Mouse (Mus musculus): Measurements from ENCODE around the gene Ypel1.

The Ypel1 gene

DNA sequence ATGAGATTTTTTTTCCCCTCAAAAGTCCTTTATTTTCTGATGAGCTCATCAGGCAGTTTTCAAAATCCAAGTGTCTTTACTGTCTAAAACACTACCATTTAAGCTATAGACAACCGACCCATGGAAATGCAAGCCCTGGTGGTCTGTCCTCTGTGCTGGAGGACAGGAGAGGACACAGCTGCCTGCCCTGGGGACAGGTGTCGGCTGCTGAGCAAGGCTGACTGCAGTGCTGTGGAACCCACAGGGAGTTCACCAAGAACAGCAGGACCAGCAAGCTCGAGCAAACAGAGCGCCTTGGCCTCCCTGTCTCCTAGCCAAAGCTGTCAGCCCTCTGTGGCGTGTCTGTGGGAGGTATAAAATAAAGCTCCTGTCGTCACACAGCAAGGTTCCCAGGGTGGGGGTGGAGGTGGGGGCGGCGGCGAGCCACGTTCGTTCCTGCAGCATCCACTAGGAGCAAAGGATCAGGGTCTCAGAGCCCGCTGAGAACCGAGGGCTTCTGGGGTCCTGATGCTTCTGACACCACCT is 17.2 kb downstream of the Ypel1 start:
- DNase-seq: no peak

DNA sequence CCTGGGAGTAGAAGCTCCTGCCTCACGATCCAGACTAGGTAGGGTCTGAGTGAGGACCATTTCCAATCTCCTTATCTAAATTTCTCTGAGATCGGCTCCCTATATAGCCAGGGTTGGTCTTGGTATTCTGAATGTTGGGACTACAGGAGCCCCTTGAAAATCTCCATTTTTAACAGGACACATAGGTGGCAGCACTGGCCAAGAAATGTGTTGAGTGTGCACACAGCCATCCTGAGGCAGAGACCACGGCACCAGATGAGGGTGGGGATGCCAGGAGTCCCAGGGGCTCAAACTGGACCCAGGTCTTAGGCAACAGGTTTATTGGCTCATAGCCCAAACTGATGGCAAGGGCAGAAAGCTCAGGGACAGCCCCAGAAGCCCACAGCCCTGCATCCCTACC is 18.9 kb downstream of the Ypel1 start:
- no peak for DNase-seq

DNA sequence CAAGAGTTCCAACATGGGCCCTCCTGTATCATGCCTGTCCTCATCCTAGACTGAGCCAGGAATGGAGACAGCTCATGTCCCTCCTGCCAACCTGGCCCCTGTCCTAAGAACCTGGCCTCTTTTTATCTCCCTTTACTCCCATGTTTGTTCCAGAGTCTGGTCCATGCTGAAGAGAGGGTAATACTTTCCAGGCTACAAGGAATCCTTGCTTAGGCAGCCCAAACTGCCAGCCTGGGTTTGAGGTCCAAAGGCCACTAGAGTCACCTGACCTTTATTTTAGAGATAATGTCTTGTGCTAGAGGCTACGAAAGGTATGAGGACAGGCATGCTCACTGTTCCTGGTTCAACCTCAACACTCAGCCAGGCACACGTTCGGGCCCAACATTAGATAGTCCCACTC is 27.4 kb downstream of the Ypel1 start:
- no peak for DNase-seq

DNA sequence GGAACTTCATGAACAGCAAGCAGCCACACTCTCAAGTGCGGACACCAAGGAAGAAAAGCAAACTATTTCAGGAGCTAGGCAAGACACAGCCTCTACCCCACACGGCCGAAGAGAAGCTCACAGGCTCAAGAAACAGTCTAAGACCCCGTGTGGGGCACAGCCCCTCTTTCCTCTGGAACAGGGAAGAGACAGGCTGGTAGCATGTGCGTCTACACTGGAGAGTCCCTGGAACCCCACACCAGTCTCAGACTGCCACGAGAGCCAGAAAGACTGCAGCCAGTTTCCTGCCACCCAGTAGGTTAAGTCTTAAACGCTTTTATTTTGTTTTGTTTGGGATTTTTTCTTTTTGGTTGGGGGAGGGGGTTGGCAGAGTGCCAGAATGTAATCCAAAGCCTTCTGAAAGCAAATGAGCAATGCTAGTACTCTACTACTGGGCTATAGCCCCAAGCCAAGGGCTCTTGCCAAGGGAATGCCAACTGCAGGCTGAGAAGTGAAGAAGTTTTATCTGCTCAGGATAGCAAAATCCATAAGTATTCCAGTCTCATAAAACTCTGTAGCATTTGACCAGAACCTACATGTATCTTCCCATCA is 33.2 kb downstream of the Ypel1 start:
- no peak for DNase-seq

DNA sequence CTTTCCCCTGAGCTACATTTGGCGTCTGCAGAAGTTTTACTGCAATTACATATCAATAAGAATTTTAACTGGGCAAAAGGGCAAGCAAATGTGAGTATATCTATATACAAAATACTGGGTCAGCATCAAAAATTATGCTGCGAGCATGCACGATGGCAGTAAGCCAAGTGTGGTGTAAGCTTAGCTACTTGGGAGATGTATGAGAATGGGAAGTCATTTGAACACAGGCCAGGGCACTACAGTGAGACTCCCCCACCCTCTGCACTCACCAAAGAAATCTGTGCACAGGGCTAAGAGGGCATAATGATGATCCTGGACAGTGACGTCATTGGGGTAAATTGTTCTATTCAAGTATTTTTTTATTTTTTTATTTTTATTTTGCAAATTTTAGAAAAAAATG is 35.1 kb downstream of the Ypel1 start:
- DNase-seq: no peak

DNA sequence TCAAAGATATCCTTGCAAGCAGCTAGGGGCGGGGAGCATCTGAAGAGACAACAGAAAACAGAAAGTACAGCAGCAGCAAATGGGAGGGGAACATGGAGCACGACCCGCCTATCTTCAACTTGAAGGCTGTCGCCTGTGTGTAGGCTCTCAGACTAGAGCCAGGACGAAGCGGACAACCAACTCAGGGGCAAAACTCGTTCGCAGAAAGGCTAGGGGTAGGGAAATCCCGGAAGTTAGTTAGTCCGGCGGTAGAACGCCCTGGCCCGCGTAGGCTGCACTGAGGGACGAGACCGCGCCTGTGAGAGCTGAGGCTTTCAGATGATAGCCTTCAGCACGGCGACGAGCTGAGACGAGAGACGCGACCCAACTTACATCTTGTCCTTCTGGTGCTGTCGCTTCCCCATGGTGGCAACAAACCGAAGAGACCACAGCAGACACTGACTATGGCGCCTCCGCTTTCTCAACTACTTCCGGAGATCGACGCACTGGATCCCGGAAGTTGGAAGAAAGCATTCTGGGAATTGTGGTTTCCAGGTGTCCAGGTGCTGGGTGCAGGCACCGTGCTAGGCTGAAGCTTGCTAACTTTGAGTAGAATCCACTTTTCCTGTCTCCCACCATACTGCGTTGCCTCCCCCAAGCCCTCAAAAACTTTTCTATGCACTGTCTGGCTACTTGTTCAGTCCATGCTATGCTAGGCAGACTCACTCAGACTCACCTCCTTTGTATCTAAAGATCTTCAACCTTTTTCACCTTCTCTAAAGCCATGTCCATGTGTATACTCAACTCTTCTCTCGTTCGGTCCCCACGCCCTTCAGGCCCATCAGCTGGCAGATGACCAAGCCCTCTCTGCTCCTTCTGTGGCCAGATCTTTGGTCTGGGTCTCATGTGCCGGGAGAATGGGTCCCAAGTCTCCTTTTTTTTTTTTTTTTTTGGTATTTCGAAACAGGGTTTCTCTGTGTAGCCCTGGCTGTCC is 41.6 kb downstream of the Ypel1 start, which contains the start of gene Ppil2:
Ppil2 (minus strand) TSS at position 487 of the 973 bp plus-strand sequence.
- DNase-seq: peak; percentile 91

DNA sequence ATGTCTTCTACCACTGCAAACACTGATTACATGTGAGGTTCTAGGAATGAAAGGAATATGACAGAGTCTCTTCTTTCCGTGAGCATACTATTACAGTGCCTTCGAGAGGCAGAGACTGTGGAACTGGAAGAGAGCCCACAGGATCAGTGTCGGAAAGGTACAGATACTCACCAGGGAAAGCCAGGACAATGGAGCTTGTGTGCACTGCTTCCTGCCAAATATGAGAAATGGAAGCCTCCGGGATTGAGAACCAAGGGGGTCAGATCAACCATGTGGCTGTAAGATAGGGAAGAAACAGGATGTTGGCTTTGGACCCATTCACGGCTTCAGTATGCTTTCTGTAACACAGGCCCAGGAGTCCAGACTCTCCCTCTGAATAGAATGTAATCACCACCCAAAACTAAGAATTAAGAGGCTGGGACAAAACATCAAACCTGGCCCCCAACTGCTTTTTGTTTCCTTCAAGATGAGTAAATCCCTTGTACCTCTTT is 47.9 kb downstream of the Ypel1 start:
- no peak for DNase-seq

DNA sequence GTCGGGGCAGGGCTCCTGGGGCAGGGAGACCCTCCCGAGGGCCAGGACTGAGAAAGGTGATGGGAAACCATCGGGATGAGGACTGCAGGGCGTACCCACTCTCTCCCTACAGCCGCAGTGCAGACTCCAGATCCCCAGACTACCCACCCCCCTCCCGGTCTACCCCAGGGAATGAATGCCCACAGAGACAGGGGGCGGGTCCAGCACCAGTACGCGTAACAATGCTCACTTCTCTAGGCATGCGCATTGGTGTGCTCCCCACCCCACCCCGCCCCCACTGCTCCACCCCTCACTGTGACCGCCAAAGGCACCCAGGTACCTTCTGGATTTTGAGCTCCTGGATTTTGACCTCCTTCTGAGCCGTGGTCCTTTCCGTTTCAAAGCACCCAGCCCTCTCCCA is 52.1 kb downstream of the Ypel1 start:
- peak; percentile 16 for DNase-seq

DNA sequence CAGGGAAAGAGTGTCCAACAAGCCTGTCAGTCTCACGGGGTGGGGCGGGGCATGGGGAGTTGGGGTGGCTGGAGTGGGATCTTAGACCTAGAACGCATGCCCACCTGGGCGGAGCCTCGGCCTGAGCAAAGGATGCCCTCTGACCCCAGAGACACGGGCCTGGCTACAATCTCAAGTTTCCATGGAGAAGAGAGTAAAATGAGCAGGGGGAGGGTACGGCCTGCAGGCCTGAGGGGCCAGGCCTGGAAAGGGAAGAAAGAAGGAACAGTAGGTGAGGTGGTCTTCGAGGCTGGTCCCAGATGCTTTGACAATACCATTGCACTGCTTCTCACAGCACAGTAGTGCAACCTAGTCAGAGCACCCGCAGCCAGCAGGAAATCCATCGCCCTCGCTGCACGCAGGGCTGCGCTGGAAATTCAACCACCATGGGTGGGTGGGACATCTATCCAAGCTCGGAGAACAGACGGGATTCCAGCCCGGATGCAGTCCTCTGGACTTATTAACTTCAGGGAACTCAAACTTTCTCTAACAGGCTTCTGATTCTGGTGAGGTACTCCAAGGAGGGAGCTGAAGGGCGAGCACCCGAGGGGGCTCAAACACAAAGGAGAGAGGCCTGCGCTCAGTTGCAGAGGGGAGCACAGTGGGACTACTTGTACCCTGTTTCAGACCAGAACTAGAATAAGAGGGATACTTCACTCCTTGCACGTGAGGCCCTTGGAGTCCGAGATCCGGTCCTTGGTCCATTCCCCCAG is 54.8 kb downstream of the Ypel1 start:
- peak; percentile 91 for DNase-seq

DNA sequence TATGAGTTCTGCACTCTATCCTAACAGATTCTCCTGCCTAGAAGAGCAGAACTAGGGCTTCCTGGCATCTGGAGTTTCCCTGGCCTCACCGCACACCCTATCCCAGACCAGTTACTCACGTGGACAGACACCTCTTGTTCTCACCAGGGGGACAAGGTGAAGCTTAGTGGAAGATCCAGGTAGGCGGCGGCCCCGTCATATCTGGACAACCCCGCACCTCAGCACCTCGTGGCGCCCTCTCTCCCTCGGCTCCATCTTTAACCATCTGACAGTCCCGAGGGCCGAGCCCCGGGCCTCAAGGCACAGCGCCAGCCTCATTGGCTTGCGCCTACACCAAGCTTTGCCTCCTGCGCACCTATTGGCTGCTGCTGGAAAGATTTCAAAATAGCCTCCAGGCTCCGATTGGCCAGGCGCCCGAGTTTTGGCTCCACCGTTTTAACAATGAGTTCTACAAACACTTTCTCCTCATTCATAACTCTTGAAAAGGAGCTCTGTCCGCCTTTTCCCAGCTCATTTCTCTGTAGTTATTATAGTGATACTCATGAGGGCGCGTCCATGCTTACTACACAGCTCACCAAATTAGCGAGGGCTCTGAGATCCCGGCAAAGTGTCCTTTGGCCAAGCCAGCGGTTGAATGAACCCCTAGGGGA is 55.5 kb downstream of the Ypel1 start, which contains the start of gene 2610318N02Rik:
2610318N02Rik (minus strand) TSS at position 297 of the 650 bp plus-strand sequence.
- DNase-seq: peak; percentile 96

DNA sequence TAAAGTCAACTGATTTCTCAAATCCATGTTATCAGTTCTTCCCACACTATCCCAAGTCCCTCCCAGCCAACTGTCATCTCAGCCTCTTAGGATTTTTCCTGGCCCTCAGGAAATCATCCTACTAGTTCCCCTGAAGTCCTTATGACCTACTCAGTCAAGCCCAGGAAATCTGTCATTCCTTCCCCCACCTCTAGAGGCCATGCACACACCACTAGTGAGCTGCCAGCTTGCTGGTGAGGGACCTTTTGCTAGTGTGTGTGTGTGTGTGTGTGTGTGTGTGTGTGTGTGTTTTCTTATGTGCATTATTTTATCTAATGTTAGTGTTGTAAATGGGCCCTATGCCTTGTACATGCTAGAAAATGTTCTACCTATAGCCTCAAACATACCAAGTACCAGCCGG is 57.8 kb downstream of the Ypel1 start:
- peak; percentile 54 for DNase-seq

DNA sequence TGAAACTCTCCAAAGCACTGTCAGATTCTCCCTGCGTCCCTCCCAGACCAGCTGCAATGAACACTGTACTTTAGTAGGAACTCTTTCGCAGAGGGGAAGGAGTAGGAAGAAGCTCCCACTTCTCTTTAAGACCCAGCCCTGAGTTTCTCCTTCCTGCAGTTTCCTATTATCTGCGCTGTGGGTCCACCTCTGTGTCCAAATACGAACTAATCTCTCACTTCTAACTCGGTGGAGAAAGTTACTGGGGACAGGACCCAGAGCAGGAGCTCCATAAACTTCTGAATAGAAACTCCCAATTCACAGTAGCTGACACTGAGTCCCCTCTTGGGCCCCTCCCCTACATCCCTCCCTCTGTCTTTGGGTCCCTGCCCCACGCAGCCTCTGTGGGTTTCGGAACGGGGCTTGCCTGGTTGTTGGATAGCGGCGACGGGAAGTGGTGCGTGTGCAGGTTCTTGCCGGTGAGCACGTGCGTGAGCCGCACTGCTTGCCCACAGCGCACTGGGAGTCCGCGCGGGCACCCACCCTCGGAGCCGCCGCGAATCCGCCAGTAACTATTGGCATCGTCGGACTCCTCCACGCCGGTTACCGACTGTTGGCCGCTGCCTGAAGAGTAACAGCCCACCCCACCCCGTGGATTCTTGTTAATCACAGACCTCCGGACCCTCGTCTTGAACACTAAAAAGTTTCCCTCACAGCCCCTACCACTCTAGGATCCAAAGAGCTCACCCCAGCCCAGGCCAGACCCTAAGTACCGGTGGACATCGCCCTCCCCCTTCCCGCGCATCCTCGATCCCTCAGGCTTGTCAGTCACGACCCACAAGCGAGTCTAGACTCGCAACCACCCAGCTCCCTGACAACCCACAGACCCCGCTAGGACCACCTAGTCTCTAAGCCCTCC is 61.9 kb downstream of the Ypel1 start:
- DNase-seq: peak; percentile 48

DNA sequence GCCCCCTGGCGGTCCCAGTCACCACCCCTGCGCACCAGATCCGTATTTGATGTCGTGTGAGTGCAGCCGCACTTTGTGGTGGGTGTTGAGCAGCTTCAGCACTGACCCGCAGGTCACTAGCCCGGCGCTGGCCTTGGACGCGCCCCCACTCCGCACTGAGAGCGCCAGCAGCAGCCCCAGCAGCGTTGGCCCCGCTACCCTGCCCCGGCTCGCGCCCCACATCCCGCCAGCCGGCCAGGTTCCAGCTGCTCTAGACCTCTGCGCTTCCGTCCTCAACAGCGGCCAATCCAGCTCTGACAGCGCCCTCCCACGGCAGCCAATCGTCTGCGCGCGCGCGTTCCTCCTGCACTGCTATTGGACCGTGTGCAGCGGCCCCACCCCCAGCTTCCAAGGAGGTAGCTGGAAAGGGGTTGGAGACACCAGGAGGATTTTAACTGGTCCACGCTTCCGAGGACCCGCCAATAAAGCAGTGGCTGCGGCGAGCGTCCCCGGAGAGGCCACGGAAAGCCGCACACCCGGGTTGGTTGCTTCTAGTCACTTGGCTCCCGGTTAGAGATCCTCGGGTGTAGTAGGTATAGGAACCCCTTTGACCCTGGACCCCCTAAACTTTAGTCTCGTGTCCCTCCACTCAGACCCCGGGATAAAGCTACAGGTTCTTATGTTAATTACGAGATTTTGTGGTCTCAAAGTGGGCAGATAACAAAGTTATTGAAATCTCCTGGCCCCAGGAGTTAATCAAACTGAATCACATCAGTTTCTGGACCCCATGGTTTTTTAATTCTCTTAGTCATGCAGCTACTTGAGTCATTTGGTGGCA is 62.8 kb downstream of the Ypel1 start, which contains the start of gene Sdf2l1:
Sdf2l1 (minus strand) TSS at position 295 of the 817 bp plus-strand sequence.
- DNase-seq: peak; percentile 99

DNA sequence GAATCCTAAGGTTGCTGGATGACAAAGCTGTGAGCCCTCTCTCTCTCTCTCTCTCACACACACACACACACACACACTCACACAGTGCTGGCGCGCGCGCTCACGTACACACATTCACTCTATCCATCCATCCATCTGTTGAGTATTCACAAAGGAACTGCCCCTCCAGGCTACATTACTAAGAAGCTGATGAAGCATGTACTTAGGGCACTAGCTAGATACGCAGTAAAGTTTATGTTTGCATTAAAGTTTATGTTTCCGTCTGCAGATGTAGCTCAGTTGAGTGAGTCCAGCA is 63.4 kb downstream of the Ypel1 start:
- DNase-seq: peak; percentile 36

Data from embryo, embryonic 11 days (tissue).